Mouse (Mus musculus) 3T3-L1 (cell line): ENCODE results near the gene Hivep3.

Experiments
- DNase-seq: peaks from one replicate; pipeline ENCODE4 v3.0.0-alpha.2; 2015; ENCODE audit warnings: low read depth, low spot score

Gene Hivep3

GRCm38 (mm10) chr4:120083700-120084099 lies 350.1 kb downstream of the Hivep3 start:
- DNase-seq = peak; percentile 93

- DNase-seq = no peak
Measured at GRCm38 (mm10) chr4:120089536-120089935, 356.0 kb downstream of the Hivep3 start.

GRCm38 (mm10) chr4:120091997-120092783 lies 358.6 kb downstream of the Hivep3 start:
- no peak for DNase-seq

- no peak for DNase-seq
Measured at GRCm38 (mm10) chr4:120096935-120097334, 363.4 kb downstream of the Hivep3 start.

- DNase-seq = no peak
Measured at GRCm38 (mm10) chr4:120101186-120101585, 367.6 kb downstream of the Hivep3 start.

- DNase-seq = peak; percentile 58
Measured at GRCm38 (mm10) chr4:120104599-120104998, 371.0 kb downstream of the Hivep3 start.

- DNase-seq = no peak
Measured at GRCm38 (mm10) chr4:120106362-120106761, 372.8 kb downstream of the Hivep3 start.

- DNase-seq = no peak
Measured at GRCm38 (mm10) chr4:120107787-120108186, 374.2 kb downstream of the Hivep3 start.

- no peak for DNase-seq
Measured at GRCm38 (mm10) chr4:120115516-120115915, 381.9 kb downstream of the Hivep3 start.

GRCm38 (mm10) chr4:120116312-120116711 lies 382.7 kb downstream of the Hivep3 start:
- DNase-seq = no peak

- DNase-seq = peak; percentile 66
Measured at GRCm38 (mm10) chr4:120120276-120120675, 386.7 kb downstream of the Hivep3 start.

- no peak for DNase-seq
Measured at GRCm38 (mm10) chr4:120124656-120125055, 391.1 kb downstream of the Hivep3 start.

GRCm38 (mm10) chr4:120126047-120126446 lies 392.5 kb downstream of the Hivep3 start:
- peak; percentile 54 for DNase-seq

GRCm38 (mm10) chr4:120127333-120127732 lies 393.7 kb downstream of the Hivep3 start:
- DNase-seq = no peak

- peak; percentile 90 for DNase-seq
Measured at GRCm38 (mm10) chr4:120128033-120128432, 394.4 kb downstream of the Hivep3 start.

GRCm38 (mm10) chr4:120129233-120129885 lies 395.8 kb downstream of the Hivep3 start:
- DNase-seq = peak; percentile 85

GRCm38 (mm10) chr4:120130926-120131325 lies 397.3 kb downstream of the Hivep3 start:
- DNase-seq = peak; percentile 74

GRCm38 (mm10) chr4:120131441-120132220 lies 398.0 kb downstream of the Hivep3 start:
- DNase-seq = peak; percentile 90

- no peak for DNase-seq
Measured at GRCm38 (mm10) chr4:120134223-120134622, 400.6 kb downstream of the Hivep3 start.

- DNase-seq = peak; percentile 55
Measured at GRCm38 (mm10) chr4:120141810-120142209, 408.2 kb downstream of the Hivep3 start.

- no peak for DNase-seq
Measured at GRCm38 (mm10) chr4:120142905-120143304, 409.3 kb downstream of the Hivep3 start.

GRCm38 (mm10) chr4:120144343-120144742 lies 410.8 kb downstream of the Hivep3 start:
- DNase-seq = no peak
